Mouse (Mus musculus) CH12.LX (cell line): ENCODE results near the gene Pgp. TPM values are rescaled to one million over a fixed set of nuclear protein-coding genes. Genes with fewer than 3 reads are reported as not detected.
A peak's percentile ranks its signal among the peaks of the same experiment; 100 is the strongest.

Source experiments
- DNase-seq: peaks from one replicate; pipeline ENCODE4 v3.0.0-alpha.2; 2013; ENCODE audit errors: extremely low read depth
- H3K27ac ChIP-seq: 2 replicates; pipeline ENCODE4 v1.5.1; 2012; ENCODE audit warnings: low read depth, mild to moderate bottlenecking, control low read depth, moderate library complexity; ENCODE audit not compliant: insufficient read depth
- H3K27me3 ChIP-seq: replicated peaks from 2 replicates; pipeline ENCODE3; 2012; ENCODE audit warnings: inconsistent platforms
- H3K36me3 ChIP-seq, 2 experiments: replicated peaks in 1 of 2; 2 replicates each; pipeline versions ENCODE3 to v1.6.1; 2012; ENCODE audit warnings: inconsistent platforms in 1 of 2, low read length in 1 of 2, mild to moderate bottlenecking in 1 of 2, mixed read lengths in 1 of 2, moderate library complexity in 1 of 2; ENCODE audit not compliant: control insufficient read depth in 1 of 2, insufficient read depth in 1 of 2
- H3K4me1 ChIP-seq, 2 experiments: 2 replicates each; pipeline ENCODE4 v1.6.1; 2012; ENCODE audit warnings: inconsistent platforms in 1 of 2, moderate library complexity in 1 of 2; ENCODE audit not compliant: insufficient read depth in 2 of 2, control insufficient read depth in 1 of 2
- H3K4me2 ChIP-seq: 2 replicates; pipeline ENCODE4 v1.6.1; 2012; ENCODE audit warnings: low read depth, mild to moderate bottlenecking, control low read depth; ENCODE audit not compliant: poor library complexity, insufficient read depth, severe bottlenecking
- H3K4me3 ChIP-seq, 3 experiments: fragments of 150-350 bp in 1 of 3; sonication (generic) in 1 of 3; replicated peaks in 1 of 3; 2 replicates each; pipeline versions ENCODE3 to v1.5.1; 2011 to 2012; ENCODE audit warnings: low read depth in 2 of 3, low read length in 2 of 3, mild to moderate bottlenecking in 2 of 3, moderate library complexity in 2 of 3, control low read depth in 1 of 3, improper control_type of control experiment in 1 of 3, inconsistent platforms in 1 of 3, mixed read lengths in 1 of 3; ENCODE audit not compliant: poor library complexity in 1 of 3
- H3K79me2 ChIP-seq: replicated peaks from 2 replicates; pipeline ENCODE4 v1.6.1; 2012; ENCODE audit warnings: mild to moderate bottlenecking, moderate library complexity; ENCODE audit not compliant: control insufficient read depth, poor library complexity, insufficient read depth, severe bottlenecking; ENCODE audit errors: extremely low read depth
- H3K9ac ChIP-seq: 2 replicates; pipeline ENCODE4 v1.6.1; 2012; ENCODE audit warnings: low read depth, mild to moderate bottlenecking, control low read depth, moderate library complexity; ENCODE audit not compliant: insufficient read depth
- H3K9me3 ChIP-seq: replicated peaks from 2 replicates; pipeline ENCODE3; 2012; ENCODE audit warnings: low read length, inconsistent platforms, mixed read lengths
- BHLHE40 ChIP-seq: IDR thresholded peaks from 2 replicates; pipeline ENCODE4 v1.6.1; 2011; ENCODE audit warnings: mild to moderate bottlenecking, low read depth, low read length, improper control_type of control experiment
- CHD2 ChIP-seq: IDR thresholded peaks from 2 replicates; pipeline ENCODE4 v1.6.1; 2011; ENCODE audit warnings: low read length, improper control_type of control experiment
- ELF1 ChIP-seq: IDR thresholded peaks from 2 replicates; pipeline ENCODE4 v1.6.1; 2014; ENCODE audit warnings: low read depth, mild to moderate bottlenecking, inconsistent platforms, low read length, improper control_type of control experiment
- ETS1 ChIP-seq: conservative IDR thresholded peaks from 2 replicates; pipeline ENCODE4 v1.6.1; 2012; ENCODE audit warnings: low read depth, mild to moderate bottlenecking, inconsistent platforms, low read length, improper control_type of control experiment, moderate library complexity
- GABPA ChIP-seq: IDR thresholded peaks from 2 replicates; pipeline ENCODE4 v1.6.1; 2012; ENCODE audit warnings: low read depth, low read length, improper control_type of control experiment, inconsistent platforms; ENCODE audit not compliant: insufficient replicate concordance
- HCFC1 ChIP-seq: IDR thresholded peaks from 2 replicates; pipeline ENCODE4 v1.6.1; 2012; ENCODE audit warnings: low read depth, mild to moderate bottlenecking, inconsistent platforms, low read length, improper control_type of control experiment
- IRF4 ChIP-seq: IDR thresholded peaks from 2 replicates; pipeline ENCODE4 v1.6.1; 2014; ENCODE audit warnings: low read depth, mild to moderate bottlenecking, inconsistent platforms, low read length, improper control_type of control experiment
- KAT2A ChIP-seq: IDR thresholded peaks from 2 replicates; pipeline ENCODE4 v1.6.1; 2012; ENCODE audit warnings: low read length, improper control_type of control experiment, inconsistent platforms; ENCODE audit not compliant: insufficient replicate concordance
- MAFK ChIP-seq: IDR thresholded peaks from 2 replicates; pipeline ENCODE4 v1.6.1; 2011; ENCODE audit warnings: low read length, improper control_type of control experiment; ENCODE audit not compliant: insufficient replicate concordance
- MAZ ChIP-seq: IDR thresholded peaks from 2 replicates; pipeline ENCODE4 v1.6.1; 2012; ENCODE audit warnings: low read depth, mild to moderate bottlenecking, inconsistent platforms, low read length, improper control_type of control experiment, moderate library complexity
- MEF2A ChIP-seq: IDR thresholded peaks from 2 replicates; pipeline ENCODE4 v1.6.1; 2014; ENCODE audit warnings: low read depth, mild to moderate bottlenecking, inconsistent platforms, low read length, improper control_type of control experiment, borderline replicate concordance
- MXI1 ChIP-seq: IDR thresholded peaks from 2 replicates; pipeline ENCODE4 v1.6.1; 2011; ENCODE audit warnings: mild to moderate bottlenecking, low read depth, low read length, improper control_type of control experiment
- MYC ChIP-seq: IDR thresholded peaks from 2 replicates; pipeline ENCODE4 v1.6.1; 2011; ENCODE audit warnings: low read depth, mild to moderate bottlenecking, improper control_type of control experiment, low read length
- NELFE ChIP-seq: IDR thresholded peaks from 2 replicates; pipeline ENCODE4 v1.6.1; 2011; ENCODE audit warnings: low read depth, low read length, improper control_type of control experiment
- POLR2A ChIP-seq: IDR thresholded peaks from 2 replicates; pipeline ENCODE4 v1.6.1; 2011; ENCODE audit warnings: low read depth, mild to moderate bottlenecking, improper control_type of control experiment, low read length
- RAD21 ChIP-seq: IDR thresholded peaks from 2 replicates; pipeline ENCODE4 v1.6.1; 2011; ENCODE audit warnings: low read depth, mild to moderate bottlenecking, low read length, improper control_type of control experiment, moderate library complexity
- RCOR1 ChIP-seq: conservative IDR thresholded peaks from 2 replicates; pipeline ENCODE4 v1.6.1; 2012; ENCODE audit warnings: low read depth, mild to moderate bottlenecking, inconsistent platforms, low read length, improper control_type of control experiment
- SMC3 ChIP-seq: IDR thresholded peaks from 2 replicates; pipeline ENCODE4 v1.6.1; 2011; ENCODE audit warnings: low read depth, low read length, improper control_type of control experiment
- UBTF ChIP-seq: IDR thresholded peaks from 2 replicates; pipeline ENCODE4 v1.6.1; 2012; ENCODE audit warnings: low read depth, mild to moderate bottlenecking, inconsistent platforms, low read length, improper control_type of control experiment, moderate library complexity
- USF1 ChIP-seq: IDR thresholded peaks from 2 replicates; pipeline ENCODE4 v1.6.1; 2014; ENCODE audit warnings: low read depth, mild to moderate bottlenecking, inconsistent platforms, low read length, improper control_type of control experiment
- ZC3H11A ChIP-seq: IDR thresholded peaks from 2 replicates; pipeline ENCODE4 v1.6.1; 2012; ENCODE audit warnings: low read depth, mild to moderate bottlenecking, inconsistent platforms, low read length, improper control_type of control experiment
- ZNF384 ChIP-seq: IDR thresholded peaks from 2 replicates; pipeline ENCODE4 v1.6.1; 2012; ENCODE audit warnings: low read depth, low read length, improper control_type of control experiment, inconsistent platforms
- dilution Hi-C: fragments of 300-500 bp; cut with MboI; formaldehyde crosslinking; loops from 2 replicates; pipeline ENCODE4 v1.14.3; 2020; ENCODE audit warnings: low sequenced_read_pairs; ENCODE audit not compliant: extremely low pct_unique_long_range_greater_than_20kb, extremely low pct_ligation_motif_present
- in situ Hi-C: fragments of 300-500 bp; cut with MboI; formaldehyde crosslinking; loops from 3 replicates; pipeline ENCODE4 v1.14.3; 2019; ENCODE audit warnings: low sequenced_read_pairs, low pct_ligation_motif_present, low pct_unique_long_range_greater_than_20kb, mixed read lengths
- polyA plus RNA-seq: library from polyadenylated mRNA; unstranded; fragments of >175 nt; gene quantifications from 2 replicates; pipeline ENCODE4 v1.2.1, GENCODE M21; 2012; ENCODE audit warnings: low read depth; ENCODE audit not compliant: insufficient read length
- total RNA-seq, 2 experiments: library from RNA; depleted of rRNA; stranded (reverse); fragments of 300-350 nt in 1 of 2; fragments of >200 nt in 1 of 2; gene quantifications; 2 replicates each; pipeline ENCODE4 v1.2.3; 2012 to 2014

The Pgp gene
- total and polyA plus RNA-seq, 3 experiments = 14.2 to 41.8 (median 41.6) TPM

GRCm38 (mm10) chr17:24488662-24489264, 18.6 kb downstream of the Pgp start:
- in situ Hi-C loops (no loop called here), dilution Hi-C loops (no loop called here)
- peaks cover 56% of the 10 kb centered on the region for H3K27me3 ChIP-seq
- DNase-seq = no peak
- H3K9me3 ChIP-seq = no peaks in the 10 kb centered on the region
- H3K4me2 ChIP-seq = peak overlapping the region; percentile 76
- peak overlapping the region in 1 of 3 experiments; percentile 47 for H3K4me3 ChIP-seq
- no peak overlapping the region; the same call in 1 of the 2 replicates for H3K9ac ChIP-seq
- no peak for TF ChIP-seq SMC3
- TF ChIP-seq UBTF = peak; percentile 83; the same call in 1 of the 2 replicates
- no peak overlapping the region for H3K27ac ChIP-seq
- H3K36me3 ChIP-seq = no peaks in the 10 kb centered on the region
- H3K79me2 ChIP-seq = no peaks in the 10 kb centered on the region
- H3K4me1 ChIP-seq = peaks cover 5 to 6% of the 10 kb centered on the region in 2 experiments; a peak in 2 of 4 replicates

GRCm38 (mm10) chr17:24489265-24490030, 19.3 kb downstream of the Pgp start:
- in situ Hi-C loops (no loop called here), dilution Hi-C loops (no loop called here)
- H3K27me3 ChIP-seq = peaks cover 56% of the 10 kb centered on the region
- peak overlapping the region in 1 of 3 experiments; percentile 47 for H3K4me3 ChIP-seq
- TF ChIP-seq MAFK (no peak), GABPA (no peak), MAZ (no peak), KAT2A (no peak), ETS1 (no peak), BHLHE40 (no peak), UBTF (no peak), CHD2 (no peak), POLR2A (no peak)
- H3K36me3 ChIP-seq = no peaks in the 10 kb centered on the region
- peaks cover 5 to 6% of the 10 kb centered on the region in 2 experiments; a peak in 2 of 4 replicates for H3K4me1 ChIP-seq
- no peak overlapping the region for H3K9ac ChIP-seq
- no peaks in the 10 kb centered on the region for H3K9me3 ChIP-seq
- DNase-seq = no peak
- no peaks in the 10 kb centered on the region for H3K79me2 ChIP-seq
- H3K27ac ChIP-seq = no peak overlapping the region
- H3K4me2 ChIP-seq = peak overlapping the region; percentile 76; the same call in 1 of the 2 replicates

- in situ Hi-C loops = no loop called here
- Histone ChIP-seq H3K27me3 (peaks cover 53% of the 10 kb centered on the region), H3K4me2 (no peak overlapping the region), H3K4me3 (no peak overlapping the region), H3K9me3 (no peaks in the 10 kb centered on the region), H3K9ac (no peak overlapping the region), H3K4me1 (peaks cover 3% of the 10 kb centered on the region in 2 experiments; a peak in 2 of 4 replicates), H3K27ac (no peak overlapping the region), H3K36me3 (no peaks in the 10 kb centered on the region), H3K79me2 (no peaks in the 10 kb centered on the region)
- no peak for DNase-seq
- TF ChIP-seq MXI1 (no peak), ELF1 (no peak), USF1 (no peak), MYC (no peak), RCOR1 (no peak), ZNF384 (no peak), ZC3H11A (no peak), CHD2 (no peak), NELFE (no peak), MEF2A (no peak), RAD21 (no peak), POLR2A (no peak), IRF4 (no peak), HCFC1 (no peak)
- dilution Hi-C loops = no loop called here
Measured at GRCm38 (mm10) chr17:24490399-24490798, 20.2 kb downstream of the Pgp start.
